Mouse (Mus musculus) midbrain, embryonic 13.5 days (tissue): ENCODE data around the gene Doc2g. TPM values are rescaled to one million over a fixed set of nuclear protein-coding genes. Genes with fewer than 3 reads are reported as not detected.
"Not testable (repeated sequence)": the region's sequence is repeated elsewhere in the genome, so short reads cannot be mapped to it uniquely, and the experiment has no call there.

Source experiments
- ATAC-seq: fragments of 200-750 bp; cut with Nextera tagmentation; 2 replicates; pipeline ENCODE4 v1.8.0; 2017; ENCODE audit warnings: mild to moderate bottlenecking, moderate TSS enrichment, moderate library complexity
- H3K27ac ChIP-seq: fragments of 300-500 bp; sonication (generic); 2 replicates; pipeline ENCODE4 v1.5.1; 2015; ENCODE audit warnings: inconsistent platforms, mild to moderate bottlenecking, moderate library complexity
- H3K27me3 ChIP-seq: fragments of 300-500 bp; sonication (generic); 2 replicates; pipeline ENCODE4 v1.6.1; 2015; ENCODE audit warnings: mild to moderate bottlenecking, inconsistent platforms
- H3K36me3 ChIP-seq: fragments of 300-500 bp; sonication (generic); 2 replicates; pipeline ENCODE4 v1.6.1; 2015; ENCODE audit warnings: mild to moderate bottlenecking, inconsistent platforms
- H3K4me1 ChIP-seq: fragments of 300-500 bp; sonication (generic); replicated peaks from 2 replicates; pipeline ENCODE4 v1.6.1; 2015; ENCODE audit warnings: inconsistent platforms
- H3K4me2 ChIP-seq: fragments of 300-500 bp; sonication (generic); replicated peaks from 2 replicates; pipeline ENCODE4 v1.6.1; 2015; ENCODE audit warnings: moderate library complexity, mild to moderate bottlenecking, inconsistent platforms
- H3K4me3 ChIP-seq: fragments of 300-500 bp; sonication (generic); replicated peaks from 2 replicates; pipeline ENCODE4 v1.5.1; 2015; ENCODE audit warnings: mild to moderate bottlenecking, inconsistent platforms
- H3K9ac ChIP-seq: fragments of 300-500 bp; sonication (generic); replicated peaks from 2 replicates; pipeline ENCODE4 v1.6.1; 2015; ENCODE audit warnings: mild to moderate bottlenecking, inconsistent platforms
- H3K9me3 ChIP-seq: fragments of 300-500 bp; sonication (generic); 2 replicates; pipeline ENCODE4 v1.6.1; 2016; ENCODE audit warnings: mild to moderate bottlenecking, inconsistent platforms
- WGBS: fragments of 180-500 bp; shearing (Covaris S2); methylation state at CpG from one replicate; pipeline ENCODE4 v1.1.7; 2015; 5-methylcytosine and 5-hydroxymethylcytosine counted together
- polyA plus RNA-seq: library from polyadenylated mRNA; unstranded; fragments of >200 nt; fragmentation: Nextera tagmentation; extraction: Ambion mirVana; gene quantifications from 2 replicates; pipeline ENCODE4 v1.2.1, GENCODE M21; 2015

Doc2g gene
- polyA plus RNA-seq, 1 experiment from 2014 or later: 7.8 TPM

GRCm38 (mm10) chr19:4046866-4047254 is 43.7 kb downstream of the Doc2g start:
- Histone ChIP-seq H3K27ac (no peak overlapping the region), H3K9ac (no peak overlapping the region), H3K27me3 (no peaks in the 10 kb centered on the region), H3K4me1 (no peaks in the 10 kb centered on the region), H3K9me3 (no peaks in the 10 kb centered on the region), H3K4me3 (no peak overlapping the region), H3K36me3 (no peaks in the 10 kb centered on the region), H3K4me2 (no peak overlapping the region)
- 83% methylated on average over 8 of the region's 8 CpGs for WGBS
- ATAC-seq: no peak

GRCm38 (mm10) chr19:4047859-4048258 is 44.7 kb downstream of the Doc2g start:
- no peak overlapping the region for H3K4me2 ChIP-seq
- WGBS: 19% methylated on average over 4 of the region's 4 CpGs
- H3K9me3 ChIP-seq: no peaks in the 10 kb centered on the region
- no peaks in the 10 kb centered on the region for H3K36me3 ChIP-seq
- no peak overlapping the region for H3K4me3 ChIP-seq
- H3K27me3 ChIP-seq: no peaks in the 10 kb centered on the region
- H3K9ac ChIP-seq: no peak overlapping the region
- H3K4me1 ChIP-seq: no peaks in the 10 kb centered on the region
- no peak for ATAC-seq
- no peak overlapping the region for H3K27ac ChIP-seq

DNA sequence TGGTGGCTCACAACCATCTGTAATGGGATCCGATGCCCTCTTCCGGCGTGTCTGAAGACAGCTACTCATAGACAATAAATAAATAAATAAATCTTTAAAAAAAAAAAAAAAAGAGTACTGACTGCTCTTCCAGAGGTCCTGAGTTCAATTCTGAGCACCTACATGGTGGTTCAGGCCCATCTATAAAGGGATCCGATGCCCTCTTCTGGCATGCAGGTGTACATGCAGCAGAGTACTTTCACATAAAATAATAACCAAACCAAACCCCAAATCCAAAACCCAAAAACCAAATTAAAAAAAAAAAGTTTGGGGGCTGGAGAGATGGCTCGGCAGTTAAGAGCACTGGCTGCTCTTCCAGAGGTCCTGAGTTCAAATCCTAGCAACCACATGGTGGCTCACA is 46.0 kb downstream of the Doc2g start:
- H3K9ac ChIP-seq, H3K9me3 ChIP-seq, H3K4me3 ChIP-seq, H3K36me3 ChIP-seq, H3K4me2 ChIP-seq, H3K27me3 ChIP-seq, ATAC-seq, H3K4me1 ChIP-seq, H3K27ac ChIP-seq: not testable (repeated sequence)
- 75% methylated on average over 5 of the region's 5 CpGs for WGBS

GRCm38 (mm10) chr19:4051016-4051415 is 47.9 kb downstream of the Doc2g start:
- Histone ChIP-seq H3K36me3 (no peaks in the 10 kb centered on the region), H3K27me3 (no peaks in the 10 kb centered on the region), H3K9ac (no peak overlapping the region), H3K4me1 (no peaks in the 10 kb centered on the region), H3K4me2 (no peak overlapping the region), H3K27ac (no peak overlapping the region), H3K4me3 (no peak overlapping the region), H3K9me3 (no peaks in the 10 kb centered on the region)
- 95% methylated on average over 5 of the region's 5 CpGs for WGBS
- ATAC-seq: no peak

DNA sequence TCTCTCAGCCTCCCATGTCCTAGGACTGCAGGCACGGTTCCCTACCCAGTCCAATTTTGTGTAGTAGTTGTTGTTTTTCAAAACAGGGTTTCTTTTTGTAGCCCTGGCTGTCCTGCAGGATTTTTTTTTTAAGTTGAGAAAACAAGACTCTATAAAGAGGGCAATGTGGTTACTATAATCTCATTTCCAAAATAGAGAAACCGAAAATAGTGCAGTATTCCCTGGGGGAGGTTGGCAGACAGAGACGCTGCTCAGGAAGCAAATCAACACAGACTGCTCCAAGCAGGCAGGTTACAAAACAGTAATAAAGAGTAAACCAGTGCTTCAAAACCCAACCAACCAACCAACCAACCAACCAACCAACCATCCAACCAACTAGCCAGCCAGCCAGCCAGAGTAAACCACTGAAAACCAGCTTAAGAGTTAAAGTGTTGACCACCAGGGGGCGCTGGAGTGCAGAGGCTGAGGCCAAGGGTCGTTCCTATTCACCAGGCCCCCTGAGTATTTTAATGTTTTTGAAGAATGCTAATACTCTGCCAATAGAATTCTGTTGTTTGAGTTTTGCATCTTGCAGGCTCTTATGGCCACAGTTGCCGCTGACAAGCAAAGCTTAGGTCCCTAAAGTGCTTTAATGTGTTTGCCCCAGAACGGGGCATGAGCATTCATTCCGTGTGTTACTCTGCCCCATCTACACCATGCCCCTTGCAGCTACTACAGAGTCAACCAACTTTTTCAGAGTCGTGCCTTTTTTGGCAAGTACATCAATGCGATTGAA is 48.8 kb downstream of the Doc2g start:
- no peaks in the 10 kb centered on the region for H3K4me1 ChIP-seq
- H3K9ac ChIP-seq: no peak overlapping the region
- no peak overlapping the region for H3K4me2 ChIP-seq
- no peaks in the 10 kb centered on the region for H3K27me3 ChIP-seq
- no peak overlapping the region for H3K4me3 ChIP-seq
- H3K9me3 ChIP-seq: no peaks in the 10 kb centered on the region
- ATAC-seq: no peak
- no peak overlapping the region for H3K27ac ChIP-seq
- no peaks in the 10 kb centered on the region for H3K36me3 ChIP-seq
- 56% methylated on average over 10 of the region's 10 CpGs for WGBS

DNA sequence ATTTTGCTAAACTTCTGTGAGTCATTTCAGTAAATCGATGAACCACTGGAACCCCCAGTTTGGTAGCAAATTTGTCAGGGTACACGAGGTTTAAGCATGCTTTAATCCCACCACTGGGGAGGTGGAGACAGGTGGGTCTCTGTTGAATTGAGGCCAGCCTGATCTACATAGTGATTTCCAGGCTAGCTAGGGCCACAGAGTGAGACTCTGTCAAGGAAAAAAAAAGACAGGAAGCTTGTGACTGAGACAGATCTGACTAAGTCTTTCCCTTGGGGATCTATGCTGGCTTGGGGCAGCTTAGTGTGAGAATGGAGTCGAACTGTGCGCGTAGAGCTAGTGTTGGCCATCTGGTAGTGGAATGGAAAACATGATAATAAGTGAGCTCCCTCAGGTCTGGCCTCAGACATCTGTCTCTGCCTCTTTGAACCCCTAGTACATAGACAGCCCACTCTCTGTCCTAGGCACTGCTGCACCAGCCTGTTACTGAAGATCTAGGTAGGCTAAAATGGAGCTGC is 49.5 kb downstream of the Doc2g start:
- Histone ChIP-seq H3K4me2 (no peak overlapping the region), H3K27ac (no peak overlapping the region), H3K36me3 (no peaks in the 10 kb centered on the region), H3K9me3 (no peaks in the 10 kb centered on the region), H3K27me3 (no peaks in the 10 kb centered on the region), H3K4me3 (no peak overlapping the region), H3K4me1 (no peaks in the 10 kb centered on the region), H3K9ac (no peak overlapping the region)
- ATAC-seq: no peak
- 68% methylated on average over 5 of the region's 5 CpGs for WGBS

DNA sequence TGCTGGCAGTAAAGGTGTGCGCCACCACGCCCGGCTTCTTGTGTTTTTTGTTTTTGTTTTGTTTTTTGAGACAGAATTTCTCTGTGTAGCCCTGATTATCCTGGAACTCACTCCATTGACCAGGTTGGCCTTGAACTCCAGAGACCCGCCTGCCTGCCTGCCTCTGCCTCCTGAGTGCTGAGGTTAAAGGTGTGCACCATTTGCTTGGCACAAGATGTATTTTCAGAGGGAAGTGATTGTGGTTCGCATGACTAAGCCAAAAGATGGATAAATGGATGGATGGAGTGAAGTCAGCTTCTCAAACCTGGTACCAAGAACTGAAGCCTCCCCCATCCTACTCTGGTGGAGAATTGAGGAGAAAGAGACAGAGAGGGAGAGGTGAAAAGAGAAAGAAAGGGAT is 51.5 kb downstream of the Doc2g start:
- H3K36me3 ChIP-seq: no peaks in the 10 kb centered on the region
- no peak overlapping the region for H3K27ac ChIP-seq
- ATAC-seq: no peak
- H3K9me3 ChIP-seq: no peaks in the 10 kb centered on the region
- no peak overlapping the region for H3K4me2 ChIP-seq
- no peaks in the 10 kb centered on the region for H3K27me3 ChIP-seq
- no peak overlapping the region for H3K4me3 ChIP-seq
- H3K4me1 ChIP-seq: no peaks in the 10 kb centered on the region
- H3K9ac ChIP-seq: no peak overlapping the region
- 87% methylated on average over 5 of the region's 5 CpGs for WGBS

DNA sequence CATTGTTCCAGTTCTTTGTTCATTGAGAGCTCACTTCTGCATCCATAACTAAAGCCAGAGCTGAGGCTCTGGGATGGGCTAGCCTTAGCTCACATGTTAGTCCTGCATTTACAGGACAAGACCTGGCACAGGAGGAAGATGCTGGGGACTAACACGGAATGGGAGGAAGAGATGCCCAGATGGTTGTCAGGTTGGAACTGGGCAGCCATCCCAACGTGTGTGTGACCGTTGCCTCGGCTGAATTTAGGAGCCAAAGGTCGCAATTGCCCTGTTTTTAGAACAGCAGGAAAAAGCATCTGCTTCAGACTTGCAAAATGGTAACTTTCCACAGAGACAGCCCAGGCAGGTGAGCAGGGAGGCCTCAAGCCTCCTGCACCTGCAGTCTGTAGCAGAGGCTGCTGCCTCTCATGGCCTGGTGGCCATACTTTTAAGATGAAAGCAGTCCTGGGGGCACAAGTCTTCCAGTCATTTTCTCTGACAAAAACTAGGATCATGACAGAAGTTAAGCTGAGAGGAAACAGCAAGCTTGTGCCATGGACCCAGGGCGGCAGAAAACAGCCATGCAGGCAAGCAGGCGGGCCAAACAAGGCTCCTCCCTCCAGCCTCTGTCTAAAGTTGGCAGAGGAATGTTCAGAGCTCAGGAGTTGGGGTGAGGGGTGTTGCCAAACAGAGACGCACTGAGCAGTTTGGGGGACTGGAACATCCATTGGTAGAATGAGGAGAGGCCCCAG is 52.3 kb downstream of the Doc2g start:
- H3K9ac ChIP-seq: no peak overlapping the region
- H3K27ac ChIP-seq: no peak overlapping the region
- H3K4me2 ChIP-seq: no peak overlapping the region
- no peak overlapping the region for H3K4me3 ChIP-seq
- no peaks in the 10 kb centered on the region for H3K36me3 ChIP-seq
- no peaks in the 10 kb centered on the region for H3K27me3 ChIP-seq
- no peaks in the 10 kb centered on the region for H3K4me1 ChIP-seq
- 66% methylated on average over 8 of the region's 8 CpGs for WGBS
- no peaks in the 10 kb centered on the region for H3K9me3 ChIP-seq
- no peak for ATAC-seq

GRCm38 (mm10) chr19:4055947-4056693 is 53.0 kb downstream of the Doc2g start:
- H3K27ac ChIP-seq: no peak overlapping the region
- no peaks in the 10 kb centered on the region for H3K36me3 ChIP-seq
- H3K4me1 ChIP-seq: no peaks in the 10 kb centered on the region
- H3K4me2 ChIP-seq: no peak overlapping the region
- no peak overlapping the region for H3K9ac ChIP-seq
- H3K9me3 ChIP-seq: no peaks in the 10 kb centered on the region
- 71% methylated on average over 15 of the region's 15 CpGs for WGBS
- no peak for ATAC-seq
- H3K4me3 ChIP-seq: no peak overlapping the region
- no peaks in the 10 kb centered on the region for H3K27me3 ChIP-seq

Other genes starting within 250 kb of the Doc2g start
- 56.7 and 61.6 TPM in 2 replicates for gene Kmt5b, start 235.9 kb upstream of the Doc2g start, polyA plus RNA-seq
- 49.5 and 58.0 TPM in 2 replicates for gene Chka, start 151.5 kb upstream of the Doc2g start, polyA plus RNA-seq
- 7.4 and 10.9 TPM in 2 replicates for gene Tcirg1, start 96.2 kb upstream of the Doc2g start, polyA plus RNA-seq
- 232 TPM in 2 replicates for gene Ndufs8, start 90.5 kb upstream of the Doc2g start, polyA plus RNA-seq
- 0.80 and 1.1 TPM in 2 replicates for gene Aldh3b1, start 73.5 kb upstream of the Doc2g start, polyA plus RNA-seq
- gene Unc93b1, start 68.1 kb upstream of the Doc2g start, polyA plus RNA-seq: 5.6 and 8.1 TPM in 2 replicates
- not detected in 2 replicates for gene Aldh3b3, start 44.7 kb upstream of the Doc2g start, polyA plus RNA-seq
- 0.09 and 0.18 TPM in 2 replicates for gene Aldh3b2, start 31.0 kb upstream of the Doc2g start, polyA plus RNA-seq
- 1.2 and 1.5 TPM in 2 replicates for gene Acy3, start 16.7 kb upstream of the Doc2g start, polyA plus RNA-seq
- gene Tbx10, start 10.6 kb upstream of the Doc2g start, polyA plus RNA-seq: not detected in 2 replicates
- 25.2 and 26.4 TPM in 2 replicates for gene Nudt8, start 2.7 kb upstream of the Doc2g start, polyA plus RNA-seq
- gene Gm49405, start 2.7 kb upstream of the Doc2g start, polyA plus RNA-seq: 4.9 and 5.5 TPM in 2 replicates
- gene Ndufv1, start 9.5 kb downstream of the Doc2g start, polyA plus RNA-seq: 203 and 210 TPM in 2 replicates
- gene Gstp1, start 34.7 kb downstream of the Doc2g start, polyA plus RNA-seq: 372 and 375 TPM in 2 replicates
- gene Gstp2, start 42.7 kb downstream of the Doc2g start, polyA plus RNA-seq: 1.3 and 3.9 TPM in 2 replicates
- not detected in 2 replicates for gene Gstp3, start 56.3 kb downstream of the Doc2g start, polyA plus RNA-seq
- not detected in 2 replicates for gene Cabp2, start 78.3 kb downstream of the Doc2g start, polyA plus RNA-seq
- gene Cdk2ap2, start 93.9 kb downstream of the Doc2g start, polyA plus RNA-seq: 78.7 and 82.1 TPM in 2 replicates
- 45.0 and 45.9 TPM in 2 replicates for gene Pitpnm1, start 96.7 kb downstream of the Doc2g start, polyA plus RNA-seq
- gene Aip, start 122.5 kb downstream of the Doc2g start, polyA plus RNA-seq: 79.8 and 80.9 TPM in 2 replicates
- 0.05 and 0.08 TPM in 2 replicates for gene Gpr152, start 136.5 kb downstream of the Doc2g start, polyA plus RNA-seq
- 0.19 and 0.34 TPM in 2 replicates for gene Cabp4, start 140.7 kb downstream of the Doc2g start, polyA plus RNA-seq
- 121 and 127 TPM in 2 replicates for gene Coro1b, start 145.3 kb downstream of the Doc2g start, polyA plus RNA-seq
- gene Ptprcap, start 150.3 kb downstream of the Doc2g start, polyA plus RNA-seq: 0.24 and 0.50 TPM in 2 replicates
- gene Rps6kb2, start 160.0 kb downstream of the Doc2g start, polyA plus RNA-seq: 60.5 and 62.9 TPM in 2 replicates
- 4.2 and 4.8 TPM in 2 replicates for gene Carns1, start 172.2 kb downstream of the Doc2g start, polyA plus RNA-seq
- gene Tbc1d10c, start 188.0 kb downstream of the Doc2g start, polyA plus RNA-seq: 0.78 and 0.93 TPM in 2 replicates
- gene Ppp1ca, start 188.8 kb downstream of the Doc2g start, polyA plus RNA-seq: 636 and 651 TPM in 2 replicates
- gene Rad9a, start 198.3 kb downstream of the Doc2g start, polyA plus RNA-seq: 24.9 and 26.3 TPM in 2 replicates
- gene Clcf1, start 210.9 kb downstream of the Doc2g start, polyA plus RNA-seq: 0.64 and 0.70 TPM in 2 replicates
- not detected in 2 replicates for gene AC109138.7, start 211.0 kb downstream of the Doc2g start, polyA plus RNA-seq
- 14.5 and 15.3 TPM in 2 replicates for gene Pold4, start 228.6 kb downstream of the Doc2g start, polyA plus RNA-seq